Mouse (Mus musculus) brain, embryonic 14.5 days (tissue): ENCODE data around the gene Nxpe2.

ENCODE experiments used
- CTCF ChIP-seq: fragments of 200-500 bp; IDR thresholded peaks from 2 replicates; pipeline ENCODE4 v1.5.1; 2012; ENCODE audit warnings: inconsistent platforms, mild to moderate bottlenecking, moderate library complexity, borderline replicate concordance; ENCODE audit not compliant: insufficient read depth, insufficient read length; ENCODE audit errors: extremely low read depth
- POLR2A ChIP-seq: fragments of 200-500 bp; IDR thresholded peaks from 2 replicates; pipeline ENCODE4 v1.6.1; 2012; ENCODE audit warnings: mild to moderate bottlenecking, inconsistent platforms, borderline replicate concordance; ENCODE audit not compliant: poor library complexity, insufficient read depth, insufficient read length, severe bottlenecking; ENCODE audit errors: extremely low read depth

GRCm38 (mm10) chr9:48353148-48353698 lies at the start of gene Nxpe2:
- TF ChIP-seq POLR2A (no peak), CTCF (no peak)
